Mouse (Mus musculus) liver, embryonic 14.5 days (tissue): ENCODE measurements around the gene Hrct1. TPM values are rescaled to one million over a fixed set of nuclear protein-coding genes. Genes with fewer than 3 reads are reported as not detected.

Experiments
- ATAC-seq: fragments of 200-750 bp; cut with Nextera tagmentation; 2 replicates; pipeline ENCODE4 v1.8.0; 2017; ENCODE audit warnings: moderate number of reproducible peaks, mild to moderate bottlenecking, moderate library complexity; ENCODE audit not compliant: insufficient read depth
- DNase-seq, 3 experiments: peaks; one replicate each; pipeline ENCODE4 v3.0.0-alpha.2; 2012 to 2013; ENCODE audit warnings: low read depth in 3 of 3, low spot score in 3 of 3
- H3K27ac ChIP-seq: fragments of 300-500 bp; sonication (generic); 2 replicates; pipeline ENCODE4 v1.5.1; 2014; ENCODE audit warnings: moderate library complexity, mild to moderate bottlenecking, control low read depth, inconsistent platforms
- H3K27me3 ChIP-seq: fragments of 300-500 bp; sonication (generic); 2 replicates; pipeline ENCODE4 v1.6.1; 2014; ENCODE audit warnings: mild to moderate bottlenecking, low read length, moderate library complexity; ENCODE audit not compliant: control insufficient read depth, insufficient read depth
- H3K36me3 ChIP-seq: fragments of 300-500 bp; sonication (generic); replicated peaks from 2 replicates; pipeline ENCODE4 v1.6.1; 2014; ENCODE audit warnings: low read depth; ENCODE audit not compliant: control insufficient read depth, insufficient read depth
- H3K4me1 ChIP-seq, 2 experiments: fragments of 200-500 bp in 1 of 2; fragments of 300-500 bp in 1 of 2; sonication (generic) in 1 of 2; replicated peaks; 2 replicates each; pipeline ENCODE4 v1.6.1; 2012 to 2014; ENCODE audit warnings: antibody characterized with exemption in 1 of 2, inconsistent platforms in 1 of 2, low read length in 1 of 2; ENCODE audit not compliant: control insufficient read depth in 2 of 2, insufficient read depth in 2 of 2
- H3K4me2 ChIP-seq: fragments of 300-500 bp; sonication (generic); 2 replicates; pipeline ENCODE4 v1.6.1; 2014; ENCODE audit warnings: low read depth, mild to moderate bottlenecking, control low read depth, moderate library complexity
- H3K4me3 ChIP-seq, 2 experiments: fragments of 200-500 bp in 1 of 2; fragments of 300-500 bp in 1 of 2; sonication (generic) in 1 of 2; 2 replicates each; pipeline ENCODE4 v1.5.1; 2012 to 2014; ENCODE audit warnings: low read depth in 2 of 2, low read length in 2 of 2, mild to moderate bottlenecking in 2 of 2, control low read depth in 1 of 2, inconsistent platforms in 1 of 2, moderate library complexity in 1 of 2; ENCODE audit not compliant: insufficient read depth in 1 of 2
- H3K9ac ChIP-seq: fragments of 300-500 bp; sonication (generic); replicated peaks from 2 replicates; pipeline ENCODE4 v1.6.1; 2014; ENCODE audit warnings: mild to moderate bottlenecking, control low read depth, moderate library complexity
- H3K9me3 ChIP-seq: fragments of 300-500 bp; sonication (generic); 2 replicates; pipeline ENCODE4 v1.6.1; 2016; ENCODE audit warnings: low read length, mixed read lengths; ENCODE audit not compliant: control insufficient read depth
- CTCF ChIP-seq: IDR thresholded peaks from 2 replicates; pipeline ENCODE4 v1.5.1; 2016; ENCODE audit warnings: antibody characterized with exemption, low read depth, control low read depth
- EP300 ChIP-seq: IDR thresholded peaks from 2 replicates; pipeline ENCODE4 v1.6.1; 2016; ENCODE audit warnings: antibody characterized with exemption, low read depth
- WGBS: fragments of 180-500 bp; shearing (Covaris S2); extraction: QIAGEN DNeasy Blood & Tissue Kit; methylation state at CpG from one replicate; pipeline ENCODE4 v1.1.7; 2014; ENCODE audit not compliant: insufficient replicate concordance; 5-methylcytosine and 5-hydroxymethylcytosine counted together
- polyA plus RNA-seq, 2 experiments: library from polyadenylated mRNA; depleted of rRNA in 1 of 2; stranded (reverse) in 1 of 2; unstranded in 1 of 2; fragments of >200 nt; fragmentation: Nextera tagmentation in 1 of 2; extraction: Ambion mirVana in 1 of 2; gene quantifications; 2 replicates each; pipeline versions ENCODE4 v1.2.1 to v1.2.3; 2012 to 2014

Hrct1 gene
- polyA plus RNA-seq, 2 experiments: 0.06 to 0.08 TPM

DNA sequence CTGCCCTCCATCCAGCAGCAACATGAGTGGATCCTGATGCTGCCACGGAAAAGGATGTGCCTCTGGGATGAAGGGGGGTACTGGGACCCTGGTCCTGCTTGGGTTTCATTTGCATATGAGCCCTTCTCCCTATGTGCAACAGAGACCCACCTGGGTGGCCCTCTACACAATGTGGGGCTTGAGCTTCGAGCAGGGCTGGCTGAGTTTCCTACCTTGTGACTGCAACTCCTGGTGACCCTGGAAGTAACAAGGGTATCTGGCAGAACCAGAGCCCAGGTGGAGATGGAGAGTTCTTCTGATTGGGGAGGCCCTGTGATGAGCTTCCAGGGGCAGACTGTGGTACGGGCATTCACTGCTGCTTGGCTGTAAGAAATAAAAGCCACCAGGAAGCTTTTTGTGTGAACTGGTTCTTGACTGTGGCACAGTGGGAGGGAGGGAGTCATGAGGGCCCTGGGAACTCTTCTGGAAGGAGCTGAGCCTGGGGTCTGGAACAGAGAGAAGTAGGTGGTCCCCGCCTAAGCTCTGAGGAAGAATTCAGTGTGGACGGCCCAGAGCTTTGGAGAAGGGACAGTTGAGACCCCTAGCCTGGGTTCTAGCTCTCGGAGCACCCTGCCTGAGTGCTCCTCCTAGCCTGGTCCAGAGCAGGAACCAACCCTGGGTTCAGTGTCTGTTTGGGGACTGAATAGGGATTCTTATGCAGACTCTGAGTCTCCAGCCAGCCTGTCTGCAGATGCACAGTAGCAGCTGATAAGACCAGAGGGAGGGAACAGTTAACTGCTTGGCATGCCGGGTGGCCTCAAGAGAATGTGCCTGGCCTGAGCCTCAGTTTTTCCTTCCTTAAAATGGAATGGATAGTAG lies 959 bp downstream of the Hrct1 start:
- Histone ChIP-seq H3K27me3 (no peaks in the 10 kb centered on the region), H3K4me1 (peaks cover 6 to 37% of the 10 kb centered on the region in 2 experiments; a peak in 3 of 4 replicates), H3K27ac (no peak overlapping the region), H3K4me2 (no peak overlapping the region), H3K36me3 (no peaks in the 10 kb centered on the region), H3K9ac (no peak overlapping the region), H3K9me3 (no peaks in the 10 kb centered on the region), H3K4me3 (no peak overlapping the region)
- no peak for TF ChIP-seq EP300
- TF ChIP-seq CTCF: no peak
- DNase-seq (no peak), ATAC-seq (peak; percentile 48; the same call in 1 of the 2 replicates)
- 45% methylated on average over 7 of the region's 7 CpGs for WGBS

DNA sequence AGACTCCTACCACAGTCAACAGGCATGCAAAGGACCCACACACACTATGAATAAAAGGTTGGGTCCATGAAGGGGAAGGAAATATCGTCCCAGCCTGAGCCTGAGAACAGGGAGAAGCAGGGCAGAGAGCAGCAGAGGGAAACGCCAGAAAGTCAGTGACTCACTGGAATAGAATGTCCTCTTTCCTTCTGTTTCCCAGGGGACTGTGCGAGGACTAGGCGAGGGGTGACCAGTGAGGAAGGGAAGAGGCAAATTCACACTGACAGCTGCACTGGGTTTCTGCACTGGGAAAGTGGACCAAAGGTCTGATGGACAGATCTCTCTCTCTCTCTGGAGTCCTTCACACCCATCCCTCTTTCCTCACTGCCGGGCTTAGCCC lies 1.6 kb downstream of the Hrct1 start:
- Histone ChIP-seq H3K4me2 (no peak overlapping the region), H3K27ac (no peak overlapping the region), H3K4me1 (peaks cover 6 to 37% of the 10 kb centered on the region in 2 experiments; a peak in 3 of 4 replicates), H3K9me3 (no peaks in the 10 kb centered on the region), H3K27me3 (no peaks in the 10 kb centered on the region), H3K9ac (no peak overlapping the region; the same call in 1 of the 2 replicates), H3K36me3 (no peaks in the 10 kb centered on the region), H3K4me3 (no peak overlapping the region)
- WGBS: 22% methylated on average over 5 of the region's 5 CpGs
- DNase-seq (no peak), ATAC-seq (no peak)
- TF ChIP-seq CTCF: no peak
- no peak for TF ChIP-seq EP300

DNA sequence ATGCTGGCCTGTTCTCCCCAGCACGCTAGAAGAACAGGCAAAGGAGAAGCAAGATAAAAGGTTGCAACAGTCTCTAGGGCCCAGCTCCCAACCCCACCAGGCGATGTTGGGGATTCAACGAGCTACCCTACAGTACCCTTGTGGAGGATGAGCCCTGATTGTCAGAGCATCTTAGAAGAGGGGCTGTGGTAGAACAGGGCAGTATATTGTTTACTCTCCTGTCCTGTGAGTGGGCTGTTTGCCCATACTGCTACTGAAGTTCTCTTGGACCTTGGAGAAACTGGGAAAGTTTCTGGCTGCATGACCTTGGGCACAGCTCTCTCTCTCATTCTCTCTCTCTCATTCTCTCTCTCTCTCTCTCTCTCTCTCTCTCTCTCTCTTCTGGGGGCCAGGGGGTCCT lies 2.1 kb downstream of the Hrct1 start:
- no peaks in the 10 kb centered on the region for H3K9me3 ChIP-seq
- no peak overlapping the region for H3K9ac ChIP-seq
- WGBS: 19% methylated on average over 3 of the region's 3 CpGs
- no peak overlapping the region for H3K4me3 ChIP-seq
- DNase-seq (no peak), ATAC-seq (no peak)
- TF ChIP-seq EP300: no peak
- H3K27me3 ChIP-seq: no peaks in the 10 kb centered on the region
- no peak overlapping the region for H3K27ac ChIP-seq
- H3K4me1 ChIP-seq: peaks cover 6 to 37% of the 10 kb centered on the region in 2 experiments; a peak in 3 of 4 replicates
- H3K4me2 ChIP-seq: no peak overlapping the region
- H3K36me3 ChIP-seq: no peaks in the 10 kb centered on the region

DNA sequence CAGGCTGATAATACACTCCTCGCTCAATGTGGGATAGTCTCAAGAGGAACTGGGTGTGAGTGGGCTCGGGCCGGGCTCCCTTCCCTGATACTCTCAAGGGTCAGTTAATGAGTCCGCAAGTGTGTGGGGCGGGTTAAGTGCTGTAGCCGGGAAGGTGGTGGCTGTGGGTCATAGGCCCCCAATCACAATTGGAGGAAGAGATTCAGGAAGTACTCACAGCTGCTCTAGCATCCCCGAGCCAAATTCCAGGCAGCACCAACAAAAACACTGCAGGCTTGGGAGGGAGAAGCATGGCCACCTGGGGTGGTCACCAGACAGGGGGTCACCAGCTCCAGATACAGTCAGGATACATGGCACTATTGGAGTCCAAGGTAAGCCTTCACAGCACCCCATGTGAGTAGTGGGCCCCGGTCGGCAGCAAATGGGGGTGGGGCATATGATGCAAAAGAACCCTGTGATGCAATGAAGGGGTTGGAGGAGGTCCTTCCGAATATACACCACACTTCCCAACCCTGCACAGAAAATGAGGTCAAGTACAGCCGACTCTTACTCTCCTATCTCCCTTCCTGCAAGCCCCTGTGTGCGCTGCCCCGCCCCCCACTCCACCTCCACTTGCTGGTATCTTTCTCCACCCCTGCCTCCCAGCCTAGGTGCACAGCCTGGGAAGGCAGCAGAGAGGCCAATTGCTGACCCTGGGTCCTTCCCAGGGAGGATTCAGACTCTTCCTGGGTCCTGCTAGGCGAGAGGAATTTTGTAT lies 3.0 kb downstream of the Hrct1 start, which contains the start of gene Spaar:
Gene Spaar (plus strand): TSS at position 241 of the 757 bp plus-strand sequence.
- no peak for ATAC-seq
- Histone ChIP-seq H3K27ac (no peak within 1 kb of the TSS), H3K27me3 (no peaks in the 10 kb centered on the region), H3K4me1 (peaks cover 6 to 37% of the 10 kb centered on the region in 2 experiments; a peak in 3 of 4 replicates), H3K9me3 (no peaks in the 10 kb centered on the region), H3K4me2 (peak within 1 kb of the TSS; percentile 6; the same call in 1 of the 2 replicates), H3K36me3 (no peaks in the 10 kb centered on the region), H3K4me3 (no peak within 1 kb of the TSS), H3K9ac (no peak within 1 kb of the TSS)
- DNase-seq: no peak
- no peak for TF ChIP-seq CTCF
- no peak for TF ChIP-seq EP300
- 21% methylated on average over 14 of the region's 14 CpGs for WGBS

DNA sequence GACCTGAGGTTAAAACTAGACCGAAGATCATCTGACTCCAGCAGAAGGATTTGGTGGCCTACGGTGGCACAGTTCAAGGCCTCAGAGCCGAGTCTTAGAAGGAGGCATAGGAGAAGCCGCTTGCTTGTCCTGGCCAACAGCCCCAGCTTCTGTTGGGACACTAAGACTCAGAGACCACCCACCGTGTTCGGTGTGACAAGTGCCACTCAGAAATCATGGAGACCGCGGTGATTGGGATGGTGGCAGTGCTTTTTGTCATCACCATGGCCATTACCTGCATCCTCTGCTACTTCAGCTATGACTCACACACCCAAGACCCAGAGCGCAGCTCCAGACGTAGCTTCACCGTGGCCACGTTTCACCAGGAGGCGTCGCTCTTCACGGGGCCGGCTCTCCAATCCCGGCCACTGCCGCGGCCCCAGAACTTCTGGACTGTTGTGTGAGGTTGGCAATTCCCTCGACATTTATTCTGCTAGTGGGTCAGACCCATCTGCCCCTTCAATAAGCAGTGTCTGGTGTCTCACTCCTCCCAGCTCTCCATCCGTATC lies 3.8 kb downstream of the Hrct1 start:
- WGBS: 51% methylated on average over 21 of the region's 21 CpGs
- ATAC-seq (no peak), DNase-seq (no peak)
- Histone ChIP-seq H3K36me3 (no peaks in the 10 kb centered on the region), H3K4me1 (peaks cover 6 to 37% of the 10 kb centered on the region in 2 experiments; a peak in 3 of 4 replicates), H3K27ac (no peak overlapping the region), H3K4me2 (no peak overlapping the region), H3K9ac (no peak overlapping the region), H3K9me3 (no peaks in the 10 kb centered on the region), H3K27me3 (no peaks in the 10 kb centered on the region), H3K4me3 (no peak overlapping the region)
- no peak; the same call in 1 of the 2 replicates for TF ChIP-seq CTCF
- no peak for TF ChIP-seq EP300
